Mouse (Mus musculus): Measurements from ENCODE around the gene Cyld. TPM values are rescaled to one million over a fixed set of nuclear protein-coding genes. Genes with fewer than 3 reads are reported as not detected.

The Cyld gene
- total and polyA plus RNA-seq, 3 experiments: 20.2 to 29.4 (median 22.1) TPM

GRCm38 (mm10) chr8:88796651-88797050 lies 99.8 kb downstream of the Cyld start:
- Histone ChIP-seq H3K79me2 (replicated peaks; ENCODE audit: control insufficient read depth, extremely low read depth, insufficient read depth, poor library complexity, severe bottlenecking) (no peaks in the 10 kb centered on the region), H3K36me3 (replicated peaks in 1 of 2; ENCODE audit: control insufficient read depth in 1 of 2, insufficient read depth in 1 of 2, low read length in 1 of 2) (no peaks in the 10 kb centered on the region), H3K27ac (ENCODE audit: insufficient read depth, low read depth) (no peak overlapping the region), H3K9me3 (replicated peaks; ENCODE audit: low read length) (no peaks in the 10 kb centered on the region), H3K27me3 (replicated peaks) (no peaks in the 10 kb centered on the region), H3K9ac (ENCODE audit: insufficient read depth, low read depth) (no peak overlapping the region), H3K4me2 (ENCODE audit: insufficient read depth, low read depth, poor library complexity, severe bottlenecking) (no peak overlapping the region), H3K4me3 (replicated peaks in 1 of 3; ENCODE audit: low read depth in 2 of 3, low read length in 2 of 3, poor library complexity in 1 of 3) (no peak overlapping the region), H3K4me1 (ENCODE audit: control insufficient read depth in 1 of 2, insufficient read depth in 2 of 2) (peaks cover 0 to 12% of the 10 kb centered on the region in 2 experiments; a peak in 2 of 4 replicates)
- in situ Hi-C loops (cut with MboI; ENCODE audit: low pct_ligation_motif_present, low pct_unique_long_range_greater_than_20kb, low sequenced_read_pairs): no loop called here
- no peak for TF ChIP-seq MYC (IDR thresholded peaks at IDR 0.05; ENCODE audit: low read depth, low read length)
- no peak for TF ChIP-seq MAX (IDR thresholded peaks at IDR 0.05; ENCODE audit: low read length)
- no peak for TF ChIP-seq CHD2 (IDR thresholded peaks at IDR 0.05; ENCODE audit: low read length)
- TF ChIP-seq SIN3A (IDR thresholded peaks at IDR 0.05; ENCODE audit: low read length): no peak
- no peak for TF ChIP-seq TBP (conservative IDR thresholded peaks at IDR 0.05; ENCODE audit: low read depth, low read length)
- no peak for TF ChIP-seq NELFE (IDR thresholded peaks at IDR 0.05; ENCODE audit: low read depth, low read length)
- no peak for TF ChIP-seq RAD21 (IDR thresholded peaks at IDR 0.05; ENCODE audit: low read depth, low read length)
- TF ChIP-seq CTCF (conservative IDR thresholded peaks at IDR 0.05 in 1 of 2, IDR thresholded peaks at IDR 0.05 in 1 of 2; ENCODE audit: low read depth in 2 of 2, low read length in 2 of 2): no peak
- no peak for TF ChIP-seq HCFC1 (IDR thresholded peaks at IDR 0.05; ENCODE audit: low read depth, low read length)
- TF ChIP-seq KAT2A (IDR thresholded peaks at IDR 0.05; ENCODE audit: insufficient replicate concordance, low read length): no peak
- no peak for TF ChIP-seq BHLHE40 (IDR thresholded peaks at IDR 0.05; ENCODE audit: low read depth, low read length)
- TF ChIP-seq ELF1 (IDR thresholded peaks at IDR 0.05; ENCODE audit: low read depth, low read length): no peak
- no peak for TF ChIP-seq ZMIZ1 (IDR thresholded peaks at IDR 0.05; ENCODE audit: low read depth, low read length)
- dilution Hi-C loops (cut with MboI; ENCODE audit: extremely low pct_ligation_motif_present, extremely low pct_unique_long_range_greater_than_20kb, low sequenced_read_pairs): no loop called here
- DNase-seq (ENCODE audit: extremely low read depth): no peak

Other genes starting within 250 kb of the Cyld start
- gene Nkd1, start 175.7 kb upstream of the Cyld start, total RNA-seq (2012; rRNA removed): 0.13 and 0.30 TPM in 2 replicates
- gene Nkd1, start 175.7 kb upstream of the Cyld start, total RNA-seq (2014; rRNA removed): 0.24 and 0.28 TPM in 2 replicates
- 0.56 and 0.67 TPM in 2 replicates for gene Nkd1, start 175.7 kb upstream of the Cyld start, polyA plus RNA-seq (2012; ENCODE audit: insufficient read length, low read depth)
- gene Snx20, start 60.9 kb upstream of the Cyld start, total RNA-seq (2012; rRNA removed): 112 and 117 TPM in 2 replicates
- gene Snx20, start 60.9 kb upstream of the Cyld start, total RNA-seq (2014; rRNA removed): 69.1 and 69.9 TPM in 2 replicates
- 93.1 and 105 TPM in 2 replicates for gene Snx20, start 60.9 kb upstream of the Cyld start, polyA plus RNA-seq (2012; ENCODE audit: insufficient read length, low read depth)
- 10.9 and 11.7 TPM in 2 replicates for gene Nod2, start 49.7 kb upstream of the Cyld start, total RNA-seq (2012; rRNA removed)
- gene Nod2, start 49.7 kb upstream of the Cyld start, total RNA-seq (2014; rRNA removed): 3.5 and 4.3 TPM in 2 replicates
- 7.5 and 7.7 TPM in 2 replicates for gene Nod2, start 49.7 kb upstream of the Cyld start, polyA plus RNA-seq (2012; ENCODE audit: insufficient read length, low read depth)

Data from CH12.LX (cell line).